Mouse (Mus musculus): Measurements from ENCODE around the gene Gfpt1. TPM values are rescaled to one million over a fixed set of nuclear protein-coding genes. Genes with fewer than 3 reads are reported as not detected.
A peak's percentile ranks its signal among the peaks of the same experiment; 100 is the strongest.
"Not testable (repeated sequence)": the region's sequence is repeated elsewhere in the genome, so short reads cannot be mapped to it uniquely, and the experiment has no call there.

The Gfpt1 gene
- total RNA-seq (2021): 10 to 100 TPM; 13.0 to 15.6 TPM

DNA sequence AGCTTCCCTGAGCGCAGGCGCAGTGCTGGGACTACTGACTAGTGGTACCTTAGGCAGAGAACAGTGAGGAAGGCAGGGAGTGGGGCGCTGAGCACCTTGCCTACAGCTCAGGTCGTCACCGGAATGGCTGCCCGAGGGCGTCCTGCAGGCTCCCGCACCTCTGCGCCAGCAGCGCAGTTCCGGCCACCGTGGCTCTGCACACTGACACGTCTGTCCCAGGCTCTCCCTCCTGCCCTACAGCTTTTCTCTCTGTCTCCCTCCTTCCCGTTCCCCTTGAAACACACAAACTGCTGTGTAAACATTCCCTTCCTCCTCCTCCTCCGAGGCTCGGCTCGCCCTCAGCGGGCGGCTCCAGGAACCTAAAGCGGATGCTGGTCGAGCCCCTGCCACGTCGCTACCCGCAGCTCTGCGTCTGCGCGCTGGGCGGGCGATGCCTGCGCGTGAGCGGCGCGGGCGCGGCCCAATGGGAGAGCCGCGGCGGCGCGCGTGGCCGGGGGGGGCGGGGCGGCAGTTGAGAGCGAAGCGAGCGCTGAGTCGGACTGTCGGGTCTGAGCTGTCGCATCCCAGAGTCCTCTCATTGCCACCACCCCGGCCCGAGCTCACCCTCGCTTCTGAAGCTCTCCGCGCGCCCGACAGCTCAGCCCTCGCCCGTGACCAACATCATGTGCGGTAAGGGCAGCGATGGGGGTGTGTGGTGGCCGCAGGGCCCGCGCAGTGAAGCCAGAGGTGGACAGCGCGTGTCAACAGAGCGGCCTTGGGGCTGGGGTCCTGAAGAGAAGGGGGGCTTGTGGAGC, at the start of gene Gfpt1:
TSS of gene Gfpt1 (plus strand) at position 510 of the 794 bp plus-strand sequence.
- intact Hi-C loops (cut with DNase I): loop anchor here (2.0 kb wide), 1 partner anchor 32 kb away; no protein-coding TSS in a partner anchor
- DNase-seq: peak; percentile 94 to 95

DNA sequence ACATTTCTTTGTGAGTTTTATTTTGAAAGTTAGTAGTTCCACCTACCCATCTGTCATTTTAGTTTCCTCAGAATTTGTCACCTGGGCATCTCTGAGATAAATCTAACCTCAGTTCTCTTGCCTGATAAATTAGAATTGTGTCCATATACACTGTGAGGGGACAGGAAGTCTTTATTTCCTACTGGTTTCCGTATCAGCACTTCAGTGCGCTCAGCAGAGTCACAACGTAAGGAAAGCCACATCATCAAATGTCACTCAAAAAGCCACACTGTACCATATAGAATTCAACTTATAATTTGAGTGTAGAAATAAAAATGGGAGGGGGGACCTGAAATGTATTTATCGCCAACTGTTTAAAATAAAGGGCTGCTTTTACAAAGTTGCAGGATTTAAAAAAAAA, 48.4 kb upstream of the Gfpt1 start:
- no peak for DNase-seq
- intact Hi-C loops (cut with DNase I): no loop called here

DNA sequence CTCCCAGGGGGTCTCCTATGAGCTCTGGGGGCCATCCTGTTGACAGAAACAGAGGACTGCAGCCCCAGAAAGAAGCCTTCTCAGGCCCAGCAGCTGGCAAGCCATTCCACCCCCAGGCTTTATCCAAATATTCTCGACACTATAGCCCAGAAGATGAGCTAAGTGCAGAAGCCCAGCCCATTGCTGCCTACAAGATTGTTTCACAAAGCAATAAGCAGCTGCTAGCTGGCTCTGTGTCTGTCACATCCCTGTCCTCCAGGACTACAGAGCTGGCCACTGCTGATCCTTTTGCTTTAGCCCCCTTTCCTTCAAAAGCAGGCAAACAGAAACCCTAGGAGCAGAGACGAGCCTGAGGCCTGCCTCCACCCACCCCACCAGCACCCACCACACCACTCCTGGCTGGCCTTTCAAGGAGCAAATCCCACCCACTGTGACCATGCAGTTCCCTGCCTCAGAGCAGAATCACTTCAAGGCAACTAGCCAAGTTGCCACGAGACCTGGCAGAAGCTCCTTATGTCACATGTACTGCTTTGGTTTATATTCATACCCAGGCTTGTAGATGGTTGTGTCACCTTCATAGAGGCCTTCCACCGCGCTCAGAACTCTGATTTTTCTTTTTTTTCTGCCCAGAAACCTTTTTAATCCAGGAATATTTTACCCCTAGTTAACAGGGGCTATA, 45.9 kb upstream of the Gfpt1 start:
- intact Hi-C loops (cut with DNase I): no loop called here
- peak; percentile 34 to 38 for DNase-seq

DNA sequence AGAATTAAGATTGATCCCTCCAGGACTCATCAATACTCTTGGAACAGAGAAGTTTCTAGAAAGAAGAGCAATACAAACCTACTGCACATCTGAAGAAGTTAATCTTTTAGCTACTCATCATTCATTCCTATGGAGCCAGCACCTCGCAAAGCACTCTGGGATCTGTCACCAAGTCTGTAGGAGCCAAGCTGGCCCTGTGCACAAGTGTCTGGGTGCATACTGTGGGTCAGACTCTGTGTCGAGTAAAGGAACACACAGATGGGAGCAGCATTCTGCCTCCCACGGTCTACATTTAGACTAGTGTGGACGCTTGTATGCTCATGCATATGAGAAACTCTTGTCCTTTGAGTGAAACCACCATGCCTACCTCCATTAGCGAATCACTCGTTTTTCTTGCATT, 45.3 kb upstream of the Gfpt1 start:
- DNase-seq: no peak
- intact Hi-C loops (cut with DNase I): no loop called here

DNA sequence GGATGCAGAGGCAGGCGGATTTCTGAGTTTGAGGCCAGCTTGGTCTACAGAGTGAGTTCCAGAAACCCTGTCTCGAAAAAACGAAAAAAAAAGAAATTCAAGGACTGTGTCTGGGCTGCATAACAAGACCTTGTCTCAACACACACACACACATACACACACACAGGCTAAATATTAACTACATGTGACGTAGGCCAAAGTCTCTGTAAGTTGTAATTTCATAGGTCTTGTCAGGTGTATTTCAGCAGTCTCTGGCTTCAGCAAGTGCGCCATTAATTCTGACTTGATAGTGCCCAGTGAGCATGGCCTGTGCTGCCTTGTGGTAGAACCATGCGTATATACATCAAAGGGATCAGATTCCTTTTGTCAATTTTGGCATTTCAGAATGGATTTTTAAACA, 40.7 kb upstream of the Gfpt1 start:
- intact Hi-C loops (cut with DNase I): loop anchor here (5.0 kb wide), 1 partner anchor 185 kb away; no protein-coding TSS in a partner anchor
- no peak for DNase-seq

DNA sequence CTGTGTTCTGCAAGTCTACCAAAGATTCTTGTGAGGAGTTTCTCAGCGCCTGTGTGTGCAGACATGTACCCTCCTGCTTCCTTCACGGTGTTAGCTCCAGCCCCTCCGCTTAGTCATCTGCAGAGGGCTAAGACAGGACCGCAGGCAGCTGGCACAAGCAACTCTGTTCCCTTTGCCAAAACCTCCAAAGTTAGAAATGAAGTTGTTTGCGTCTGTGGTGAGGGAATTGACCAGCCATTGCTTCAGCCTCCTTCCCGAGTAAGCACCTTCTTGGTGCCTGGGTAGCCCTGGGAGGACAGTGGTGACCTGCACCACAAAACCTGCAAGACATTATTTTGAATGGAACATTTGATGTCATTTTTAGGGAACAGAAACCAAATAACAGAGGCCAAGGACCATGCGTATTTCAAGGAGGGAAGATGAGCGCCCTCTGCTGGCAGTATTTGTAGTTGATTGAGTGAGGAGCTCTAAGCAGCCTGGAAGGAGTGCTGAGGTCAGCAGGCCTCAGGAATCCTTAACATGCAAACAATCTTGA, 40.1 kb upstream of the Gfpt1 start:
- intact Hi-C loops (cut with DNase I): loop anchor here (5.0 kb wide), 1 partner anchor 185 kb away; no protein-coding TSS in a partner anchor
- peak; percentile 86 to 87 for DNase-seq

DNA sequence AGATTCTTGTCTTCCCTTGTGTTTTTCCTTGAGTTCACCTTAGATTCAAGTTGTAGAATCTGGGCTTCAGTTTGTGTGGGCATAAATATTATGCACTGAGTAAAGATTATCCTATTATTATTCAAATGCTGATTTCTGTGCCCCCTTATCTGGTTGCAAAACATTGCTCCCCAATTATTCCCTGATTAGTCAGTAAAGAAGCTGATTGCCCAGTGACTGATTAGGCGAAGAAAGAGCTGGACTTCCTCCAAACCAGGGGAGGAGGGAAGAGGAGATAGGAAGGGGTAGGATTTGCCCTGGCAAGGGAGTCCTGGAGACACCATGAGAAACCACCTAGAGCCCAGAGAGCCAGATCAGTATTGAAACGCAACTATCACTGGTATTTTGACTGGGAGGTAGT, 38.5 kb upstream of the Gfpt1 start:
- intact Hi-C loops (cut with DNase I): loop anchor here (5.0 kb wide), 1 partner anchor 187 kb away; no protein-coding TSS in a partner anchor
- no peak for DNase-seq

DNA sequence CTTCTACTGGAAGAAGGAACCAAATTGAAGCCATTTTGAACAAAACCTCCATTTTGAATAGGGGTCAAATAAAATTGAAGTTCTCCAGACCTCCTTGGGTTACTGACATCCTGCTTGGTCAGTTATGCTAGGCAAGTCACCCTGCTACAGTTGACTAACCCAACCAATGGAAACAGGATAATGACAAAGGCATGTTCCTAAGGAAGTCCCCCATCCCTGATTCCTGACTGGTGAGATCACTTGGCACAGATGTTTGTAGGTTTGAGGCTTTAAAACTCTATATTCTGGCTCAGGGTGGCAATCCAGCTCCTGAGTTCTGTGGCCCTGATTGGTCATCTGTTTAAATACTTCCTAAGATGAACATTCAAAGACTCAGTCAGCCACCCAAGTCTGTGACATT, 37.1 kb upstream of the Gfpt1 start:
- intact Hi-C loops (cut with DNase I): no loop called here
- DNase-seq: no peak

DNA sequence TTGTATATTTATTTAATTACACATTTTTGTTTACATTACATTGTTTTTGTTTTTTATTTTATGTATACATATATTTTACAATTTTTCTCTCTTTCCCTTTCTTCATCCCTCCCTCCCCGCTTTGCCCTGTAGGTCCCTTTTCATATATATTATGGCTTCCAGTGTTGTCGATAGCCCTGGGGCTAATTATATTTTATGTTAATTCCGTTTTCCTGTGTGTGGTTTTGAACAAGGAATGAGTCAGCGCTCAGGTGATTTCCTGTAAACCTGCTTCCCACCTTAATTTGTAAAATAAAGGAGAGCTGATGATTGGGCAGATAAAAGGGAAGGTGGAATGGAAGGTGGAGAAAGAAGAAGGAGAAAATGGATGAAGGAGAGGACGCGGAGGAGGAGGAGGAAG, 33.8 kb upstream of the Gfpt1 start, which contains the start of gene Nfu1:
TSS of gene Nfu1 (plus strand) at position 350 of the 400 bp plus-strand sequence.
- no peak for DNase-seq
- intact Hi-C loops (cut with DNase I): no loop called here

DNA sequence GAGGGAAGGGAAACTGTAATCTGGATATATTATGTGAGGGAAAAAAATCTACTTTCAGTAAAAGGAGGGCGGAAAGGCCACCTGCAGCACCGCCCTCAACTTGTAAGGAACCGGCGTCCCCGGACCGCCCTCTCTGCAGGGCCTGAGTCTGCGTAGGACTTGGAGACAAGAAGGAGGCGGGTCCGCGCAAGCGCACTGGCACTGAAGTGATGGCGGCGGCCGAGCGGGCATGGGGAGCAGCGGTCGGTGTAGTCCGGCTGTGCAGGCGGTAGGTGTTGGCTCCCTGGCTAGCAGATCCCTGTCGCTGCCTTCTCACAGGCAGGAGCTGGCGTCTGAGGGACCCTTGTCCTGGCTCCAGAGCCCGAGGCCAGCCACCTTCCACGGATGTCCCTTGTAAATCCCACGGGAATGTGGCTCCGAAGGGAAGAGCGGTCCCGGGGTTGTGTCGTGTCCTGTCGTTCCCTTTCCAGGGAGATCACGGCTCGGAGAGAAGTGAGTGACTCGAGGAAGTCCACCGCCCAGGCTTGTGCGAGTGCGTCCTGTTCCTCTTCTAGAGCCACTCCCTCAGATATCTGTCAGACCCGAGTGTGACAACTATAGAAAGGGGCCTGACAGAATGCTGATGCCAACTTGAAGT, 32.8 kb upstream of the Gfpt1 start:
- intact Hi-C loops (cut with DNase I): loop anchor here (2.0 kb wide), 1 partner anchor 33 kb away; the partner anchor contains the start of gene Gfpt1
- DNase-seq: peak; percentile 96

DNA sequence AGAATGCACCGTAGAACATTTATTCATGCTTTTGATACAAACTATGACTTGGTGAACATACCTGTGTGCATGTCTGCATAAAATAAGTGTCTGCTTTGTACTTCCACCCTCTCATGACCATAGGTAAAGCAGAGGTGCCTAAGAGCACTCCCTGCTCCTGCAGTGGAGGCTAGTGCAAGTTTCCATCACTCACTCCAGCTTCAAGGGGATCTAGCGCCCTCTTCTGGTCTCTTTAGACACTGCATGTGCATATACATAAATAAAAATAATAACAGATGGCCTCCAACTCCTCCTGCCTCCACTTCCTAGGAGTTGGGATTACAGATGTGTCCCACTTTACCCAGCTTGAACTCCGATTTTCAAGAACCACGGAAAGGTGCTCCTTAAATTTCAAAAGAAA, 25.7 kb upstream of the Gfpt1 start:
- peak; percentile 29 to 36 for DNase-seq
- intact Hi-C loops (cut with DNase I): no loop called here

DNA sequence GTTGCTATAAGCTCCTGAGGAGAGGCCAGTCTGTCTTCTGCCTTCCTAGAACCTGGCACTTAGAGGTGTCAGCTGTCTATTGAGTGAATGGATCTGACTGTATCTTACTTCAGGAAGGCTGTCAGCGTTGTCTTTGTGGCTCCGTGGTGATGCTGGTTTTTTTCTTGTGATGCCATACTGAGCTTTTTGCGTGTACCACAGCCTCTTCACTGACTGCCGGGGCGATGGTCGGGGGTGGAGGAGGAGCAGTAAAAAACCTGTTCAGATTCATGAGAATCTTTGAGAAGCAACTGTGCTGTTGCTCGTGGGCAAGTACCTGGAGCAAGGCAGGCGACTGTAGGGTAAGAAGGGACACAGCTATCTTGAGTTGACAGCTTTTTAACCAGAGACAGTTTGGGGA, 23.8 kb upstream of the Gfpt1 start:
- intact Hi-C loops (cut with DNase I): no loop called here
- no peak for DNase-seq

DNA sequence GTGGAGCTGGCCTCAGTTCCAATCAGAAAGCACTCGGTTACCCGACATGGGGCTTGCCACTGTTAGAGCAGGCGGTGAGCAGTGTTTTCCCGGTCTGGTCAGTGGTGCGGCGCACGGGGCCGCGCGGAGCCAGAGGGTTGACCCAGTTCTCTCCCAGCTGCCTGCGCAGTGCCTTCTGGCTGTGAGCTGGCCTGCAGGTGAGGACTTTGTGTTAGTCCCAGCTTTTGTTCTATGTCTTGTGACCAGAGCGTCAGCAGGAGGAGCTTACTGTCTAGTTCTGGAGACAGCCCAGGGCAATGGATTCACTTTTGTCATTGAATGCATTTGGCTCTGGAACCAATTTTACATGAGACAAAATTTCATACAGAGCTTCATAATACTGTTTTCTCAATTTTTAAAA, 20.9 kb upstream of the Gfpt1 start:
- intact Hi-C loops (cut with DNase I): no loop called here

DNA sequence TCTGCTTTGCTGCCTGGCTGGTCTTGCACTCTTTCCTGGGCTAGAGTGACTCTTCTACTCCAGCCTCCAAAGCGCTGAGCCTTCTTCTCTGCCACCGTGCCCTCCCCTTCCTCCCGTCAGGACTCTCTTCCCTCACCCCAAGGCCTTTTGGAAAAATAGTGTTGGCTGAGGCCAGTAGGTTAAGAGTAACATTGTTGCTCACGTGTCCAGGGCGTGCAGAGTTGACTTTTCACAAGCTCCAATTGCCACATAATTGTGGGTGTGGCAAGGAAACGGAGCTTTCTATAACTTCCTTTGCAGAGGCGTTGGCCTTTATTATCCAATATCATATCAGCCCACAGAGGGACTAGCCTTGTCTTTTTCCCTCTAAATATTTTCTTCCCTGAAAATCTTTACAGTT, 15.7 kb upstream of the Gfpt1 start:
- DNase-seq: no peak
- intact Hi-C loops (cut with DNase I): no loop called here

More for the DNA sequence above, 20.9 kb upstream of the Gfpt1 start:
- DNase-seq: no peak

DNA sequence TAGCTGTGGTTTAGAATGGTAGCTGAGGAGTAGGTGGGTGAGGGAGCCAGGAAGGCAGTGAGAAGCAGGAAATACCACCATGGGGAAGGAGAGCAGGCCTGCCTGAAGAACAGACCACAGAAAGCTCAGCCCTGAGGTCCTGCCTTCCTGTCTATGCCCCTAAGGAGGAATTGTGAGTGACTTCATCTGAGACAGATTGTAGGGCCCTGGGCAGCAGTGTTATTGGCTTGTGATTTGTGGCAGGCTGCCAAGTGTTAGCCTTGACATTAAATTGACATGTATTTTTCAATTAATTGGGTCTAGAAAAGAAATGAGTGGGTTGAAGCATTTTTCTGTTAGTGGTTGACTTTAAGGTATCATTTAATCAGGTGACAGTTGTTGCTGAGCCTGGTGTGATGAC, 13.8 kb upstream of the Gfpt1 start:
- intact Hi-C loops (cut with DNase I): no loop called here
- DNase-seq: no peak

DNA sequence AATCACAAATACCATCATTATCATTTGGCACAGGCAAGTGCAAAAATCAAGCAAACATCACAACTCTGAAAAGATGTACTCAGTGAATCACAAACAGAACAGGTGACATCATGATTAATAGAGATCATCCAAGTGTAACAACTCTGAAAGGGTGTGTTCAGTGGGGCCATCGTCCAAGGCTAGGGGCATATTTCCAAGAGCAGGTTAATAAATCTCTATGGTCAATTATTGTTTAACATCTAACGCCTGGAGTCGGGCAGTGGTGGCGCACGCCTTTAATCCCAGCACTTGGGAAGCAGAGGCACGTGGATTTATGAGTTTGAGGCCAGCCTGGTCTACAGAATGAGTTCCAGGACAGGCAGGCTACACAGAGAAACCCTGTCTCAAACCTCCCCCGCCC, 11.3 kb upstream of the Gfpt1 start:
- DNase-seq; intact Hi-C loops (cut with DNase I): not testable (repeated sequence)

DNA sequence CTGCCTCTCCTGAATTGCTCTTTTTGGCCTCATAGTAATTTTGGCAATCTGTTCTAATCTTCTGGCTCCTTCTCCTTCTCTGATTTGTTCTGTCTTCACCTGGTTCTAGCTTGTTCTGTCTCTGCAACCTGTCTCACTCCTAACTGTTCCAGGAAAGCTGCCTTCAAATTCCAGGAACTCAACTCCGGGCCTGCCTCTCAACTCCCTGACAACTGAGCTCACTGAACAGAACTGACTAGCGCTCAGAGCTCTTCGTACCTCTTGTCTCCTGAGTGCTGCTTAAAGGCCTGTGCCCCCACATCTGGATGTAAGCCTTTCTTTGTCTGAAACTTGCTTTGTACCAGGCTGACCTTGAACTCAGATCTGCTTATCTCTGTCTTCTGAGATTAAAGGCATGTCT, 10.2 kb upstream of the Gfpt1 start:
- intact Hi-C loops (cut with DNase I): no loop called here
- DNase-seq: no peak

DNA sequence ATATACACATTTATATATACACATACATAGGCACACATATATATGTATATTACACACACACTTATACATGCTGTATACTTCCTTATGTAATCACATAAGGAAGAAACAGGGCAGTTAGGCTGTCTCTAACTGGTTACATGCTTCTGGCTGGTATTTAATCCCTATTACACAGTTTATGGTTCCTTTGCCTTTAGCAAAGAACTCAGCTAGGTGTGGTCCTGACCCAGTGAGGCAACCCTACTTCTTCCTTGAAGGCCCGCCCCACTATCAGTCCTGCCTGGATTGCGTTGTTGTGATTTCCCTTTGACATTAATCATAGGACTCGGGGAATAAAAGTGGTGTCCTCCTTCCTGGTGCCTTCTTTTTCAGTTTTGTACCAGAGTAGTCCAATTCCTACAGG, 8.3 kb upstream of the Gfpt1 start:
- no peak for DNase-seq
- intact Hi-C loops (cut with DNase I): no loop called here

DNA sequence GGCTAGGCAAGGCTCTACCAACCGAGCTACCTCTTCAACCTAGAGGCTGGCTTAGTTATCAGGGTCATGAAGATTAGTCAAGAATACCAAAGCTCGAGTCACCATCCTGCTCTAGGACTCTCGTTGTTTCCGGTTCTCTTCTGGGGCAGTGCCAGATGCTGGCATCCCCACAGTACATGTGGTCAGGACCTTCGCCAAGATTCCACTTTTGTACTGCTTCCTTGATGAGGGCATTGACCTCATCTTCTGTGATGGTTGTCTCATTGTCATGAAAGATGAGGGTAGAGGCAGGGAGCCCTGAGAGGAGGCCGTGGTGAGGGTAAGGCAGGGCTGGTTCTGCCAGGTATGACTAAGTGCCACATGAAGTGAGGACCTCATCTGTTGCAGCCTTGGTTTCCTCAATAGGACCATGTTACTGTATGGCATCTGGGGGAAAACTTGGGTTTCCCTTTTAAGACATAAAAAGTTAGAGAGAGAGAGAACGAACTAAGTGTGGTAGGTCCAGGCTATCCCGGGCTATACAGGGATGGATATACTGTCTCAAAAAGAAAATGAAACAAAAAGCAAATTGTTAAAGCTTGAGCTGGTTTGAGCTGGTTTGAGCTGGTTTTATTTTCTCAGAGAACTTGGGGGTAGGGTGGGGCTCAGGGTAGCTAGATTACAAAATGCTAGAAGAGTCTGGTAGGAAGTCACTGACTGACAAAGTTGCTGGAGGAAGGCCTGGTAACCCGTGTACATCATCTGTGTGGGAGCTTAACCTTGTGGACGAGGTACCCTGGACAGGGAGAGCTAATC, 4.6 kb upstream of the Gfpt1 start:
- DNase-seq: no peak
- intact Hi-C loops (cut with DNase I): no loop called here

DNA sequence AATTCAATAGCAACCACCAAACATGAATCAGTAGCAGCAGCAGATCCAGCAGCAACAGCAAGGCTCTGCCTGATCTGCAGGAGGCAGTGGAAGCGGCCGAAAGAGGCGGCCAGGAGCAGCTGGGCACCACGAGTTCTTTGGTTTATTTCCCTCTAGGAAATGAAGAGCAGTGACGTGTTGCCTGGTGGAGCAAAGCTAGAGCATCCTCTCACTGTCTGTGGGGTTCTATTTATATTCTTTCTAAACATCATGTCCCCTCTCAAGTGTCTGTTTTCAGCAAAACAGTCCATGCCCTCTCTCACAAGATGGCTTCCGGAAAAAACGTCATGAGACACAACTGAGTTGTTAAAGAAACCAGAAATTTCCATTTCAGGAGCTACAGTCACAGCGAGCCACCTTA, 3.5 kb upstream of the Gfpt1 start:
- intact Hi-C loops (cut with DNase I): no loop called here
- DNase-seq: no peak
